Mouse (Mus musculus): ENCODE results near the gene Nol12. TPM values are rescaled to one million over a fixed set of nuclear protein-coding genes. Genes with fewer than 3 reads are reported as not detected.

Gene Nol12
- polyA plus RNA-seq, 1 experiment from 2014 or later, result 54.6 TPM

DNA sequence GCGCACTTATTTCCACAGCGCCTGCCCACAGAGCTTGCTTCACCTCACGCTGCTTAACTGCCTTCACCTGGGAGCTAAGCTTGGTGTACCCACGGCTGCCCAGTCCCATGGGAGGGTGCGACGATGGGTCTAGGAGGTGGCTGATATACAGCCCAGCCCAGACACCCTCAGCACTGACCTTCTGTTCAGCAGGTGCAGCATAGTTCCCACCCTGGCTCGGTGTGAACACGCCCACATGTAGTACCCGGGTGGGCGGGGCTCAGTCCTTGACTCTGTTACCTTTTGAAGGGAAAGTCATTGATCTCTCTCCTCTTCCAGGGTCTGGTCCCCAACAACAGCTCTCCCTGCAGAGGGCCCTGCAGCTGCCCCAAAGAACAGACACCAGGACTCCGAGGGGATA lies 24.8 kb downstream of the Nol12 start:
- H3K36me3 ChIP-seq, result peaks cover 14% of the 10 kb centered on the region
- H3K4me3 ChIP-seq (replicated peaks), result no peak overlapping the region
- ATAC-seq (replicated peaks; ENCODE audit: low FRiP score), result no peak
- 87% methylated on average over 11 of the region's 11 CpGs for WGBS
- no peaks in the 10 kb centered on the region for H3K9me3 ChIP-seq (replicated peaks)
- no peak overlapping the region for H3K9ac ChIP-seq
- peaks cover 22% of the 10 kb centered on the region for H3K4me1 ChIP-seq
- no peak overlapping the region for H3K27ac ChIP-seq
- no peak overlapping the region for H3K4me2 ChIP-seq
- no peaks in the 10 kb centered on the region for H3K27me3 ChIP-seq

- Histone ChIP-seq H3K4me1 (peaks cover 22% of the 10 kb centered on the region), H3K9me3 (replicated peaks) (no peaks in the 10 kb centered on the region), H3K36me3 (peaks cover 14% of the 10 kb centered on the region), H3K27ac (no peak overlapping the region), H3K4me2 (no peak overlapping the region), H3K27me3 (no peaks in the 10 kb centered on the region), H3K9ac (no peak overlapping the region), H3K4me3 (replicated peaks) (no peak overlapping the region)
- whole genome bisulfite sequencing, result 81% methylated on average over 4 of the region's 4 CpGs
- no peak for ATAC-seq (replicated peaks; ENCODE audit: low FRiP score)
Observed at GRCm38 (mm10) chr15:78960088-78960487, 25.4 kb downstream of the Nol12 start.

- Histone ChIP-seq H3K36me3 (peaks cover 18% of the 10 kb centered on the region), H3K4me2 (no peak overlapping the region), H3K27ac (no peak overlapping the region), H3K4me3 (replicated peaks) (no peak overlapping the region), H3K4me1 (peaks cover 6% of the 10 kb centered on the region; the same call in 1 of the 2 replicates), H3K9ac (no peak overlapping the region), H3K9me3 (replicated peaks) (no peaks in the 10 kb centered on the region), H3K27me3 (no peaks in the 10 kb centered on the region)
- 23% methylated on average over 2 of the region's 2 CpGs for WGBS
- ATAC-seq (replicated peaks; ENCODE audit: low FRiP score), result peak; percentile 64
Observed at GRCm38 (mm10) chr15:78962885-78963284, 28.2 kb downstream of the Nol12 start.

DNA sequence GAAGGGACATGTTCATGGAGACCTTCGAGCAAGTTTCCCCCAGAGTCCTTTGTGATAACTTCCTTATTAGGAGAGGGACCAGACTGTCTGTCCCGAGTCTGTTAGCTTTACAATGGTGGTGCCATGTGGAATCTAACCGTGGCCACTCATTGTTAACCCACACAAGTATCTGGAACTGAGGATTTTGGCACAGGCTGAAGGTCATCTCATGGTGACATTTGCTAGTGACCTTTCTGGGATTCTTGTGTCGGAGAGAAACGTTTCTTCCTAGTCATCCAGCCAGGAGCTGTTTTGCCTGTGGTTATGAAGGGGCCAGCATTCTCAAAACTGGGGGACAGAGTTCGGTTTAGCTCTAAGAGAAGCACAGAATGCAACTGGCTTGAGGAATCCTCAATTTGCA lies 36.9 kb downstream of the Nol12 start:
- Histone ChIP-seq H3K27ac (no peak overlapping the region), H3K36me3 (peaks cover 7% of the 10 kb centered on the region; the same call in 1 of the 2 replicates), H3K27me3 (no peaks in the 10 kb centered on the region), H3K4me1 (no peaks in the 10 kb centered on the region), H3K9ac (no peak overlapping the region), H3K4me2 (no peak overlapping the region), H3K4me3 (replicated peaks) (no peak overlapping the region), H3K9me3 (replicated peaks) (no peaks in the 10 kb centered on the region)
- 74% methylated on average over 6 of the region's 6 CpGs for WGBS
- ATAC-seq (replicated peaks; ENCODE audit: low FRiP score), result no peak

DNA sequence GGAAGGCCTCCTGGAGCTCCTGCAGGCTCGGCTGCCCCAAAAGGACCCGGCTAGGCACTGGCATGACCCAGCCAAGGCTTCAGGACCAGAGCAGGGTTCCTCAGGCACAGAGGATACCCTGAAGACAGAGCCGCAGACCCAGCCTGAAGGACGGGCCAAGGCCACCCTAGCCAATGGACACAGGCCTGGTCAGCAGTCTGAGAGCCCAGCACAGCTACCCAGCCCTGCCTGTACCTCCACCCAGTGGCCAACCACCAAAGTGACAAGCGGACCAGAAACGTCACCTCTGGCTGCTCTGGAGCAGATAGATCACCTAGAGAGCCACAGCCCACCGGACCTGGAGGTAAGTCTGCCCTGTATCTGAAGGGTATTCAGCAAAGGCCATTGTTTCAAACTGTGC lies 39.2 kb downstream of the Nol12 start:
- no peaks in the 10 kb centered on the region for H3K36me3 ChIP-seq
- no peak for ATAC-seq (replicated peaks; ENCODE audit: low FRiP score)
- no peaks in the 10 kb centered on the region for H3K9me3 ChIP-seq (replicated peaks)
- no peak overlapping the region for H3K9ac ChIP-seq
- H3K4me3 ChIP-seq (replicated peaks), result no peak overlapping the region
- H3K27ac ChIP-seq, result no peak overlapping the region
- H3K4me2 ChIP-seq, result no peak overlapping the region
- H3K27me3 ChIP-seq, result no peaks in the 10 kb centered on the region
- 75% methylated on average over 7 of the region's 7 CpGs for WGBS
- H3K4me1 ChIP-seq, result peaks cover 11% of the 10 kb centered on the region

- H3K4me2 ChIP-seq, result no peak overlapping the region
- peaks cover 28% of the 10 kb centered on the region for H3K4me1 ChIP-seq
- no peak for ATAC-seq (replicated peaks; ENCODE audit: low FRiP score)
- H3K4me3 ChIP-seq (replicated peaks), result no peak overlapping the region
- H3K27ac ChIP-seq, result no peak overlapping the region
- no peaks in the 10 kb centered on the region for H3K9me3 ChIP-seq (replicated peaks)
- 88% methylated on average over 8 of the region's 8 CpGs for WGBS
- H3K36me3 ChIP-seq, result no peaks in the 10 kb centered on the region
- no peaks in the 10 kb centered on the region for H3K27me3 ChIP-seq
- no peak overlapping the region for H3K9ac ChIP-seq
Observed at GRCm38 (mm10) chr15:78977676-78978159, 43.0 kb downstream of the Nol12 start.

DNA sequence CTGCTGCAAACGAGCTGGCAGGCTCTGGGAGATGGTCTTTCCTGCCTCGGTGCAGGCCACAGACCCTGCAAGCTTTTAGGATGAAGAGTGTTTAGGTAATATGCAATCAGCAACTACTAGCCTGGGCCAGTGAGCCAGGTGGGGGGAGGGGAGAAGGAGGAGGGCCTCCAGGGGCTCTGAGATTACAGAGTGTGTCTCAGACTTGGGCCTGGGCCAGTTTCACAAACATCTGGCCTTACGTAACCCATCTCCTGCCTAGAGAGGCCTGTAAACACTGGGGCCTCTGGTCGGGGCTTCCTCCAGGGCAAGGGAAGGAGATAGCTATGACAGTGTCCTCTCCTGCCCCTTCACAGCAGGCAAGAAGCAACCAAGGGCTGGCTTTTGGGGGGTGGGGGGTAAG lies 44.1 kb downstream of the Nol12 start:
- no peaks in the 10 kb centered on the region for H3K9me3 ChIP-seq (replicated peaks)
- peak overlapping the region; percentile 46 for H3K27ac ChIP-seq
- H3K9ac ChIP-seq, result 0 out of 2 replicates have a peak overlapping the region, but pooled peaks have one; percentile 9
- WGBS, result 14% methylated on average over 4 of the region's 4 CpGs
- no peaks in the 10 kb centered on the region for H3K27me3 ChIP-seq
- H3K4me2 ChIP-seq, result no peak overlapping the region
- ATAC-seq (replicated peaks; ENCODE audit: low FRiP score), result no peak
- H3K4me3 ChIP-seq (replicated peaks), result no peak overlapping the region
- H3K4me1 ChIP-seq, result peaks cover 34% of the 10 kb centered on the region
- no peaks in the 10 kb centered on the region for H3K36me3 ChIP-seq

DNA sequence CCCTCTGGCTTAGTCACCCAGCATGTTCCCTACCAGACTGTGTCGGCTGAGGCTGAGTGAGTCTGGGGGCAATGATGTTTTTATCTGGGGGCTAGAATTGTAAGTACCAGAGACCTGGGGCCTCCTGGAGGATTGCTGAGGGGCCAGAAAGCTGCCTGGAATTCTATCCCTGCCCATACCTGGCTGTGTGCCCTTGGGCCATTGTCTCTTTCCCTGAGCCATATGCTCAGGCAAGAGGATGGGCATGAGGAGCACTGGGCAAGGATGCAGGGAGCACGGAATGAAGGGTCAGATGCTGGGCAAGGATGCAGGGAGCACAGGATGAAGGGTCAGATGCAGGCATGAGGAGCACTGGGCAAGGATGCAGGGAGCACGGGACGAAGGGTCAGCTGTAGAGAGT lies 45.4 kb downstream of the Nol12 start:
- no peak for ATAC-seq (replicated peaks; ENCODE audit: low FRiP score)
- WGBS, result 93% methylated on average over 4 of the region's 4 CpGs
- H3K4me1 ChIP-seq, result peaks cover 46% of the 10 kb centered on the region

GRCm38 (mm10) chr15:78982658-78983435 lies 48.1 kb downstream of the Nol12 start:
- ATAC-seq (replicated peaks; ENCODE audit: low FRiP score), result peak; percentile 83

More for the DNA sequence above, 45.4 kb downstream of the Nol12 start:
- Histone ChIP-seq H3K27me3 (no peaks in the 10 kb centered on the region), H3K9me3 (replicated peaks) (no peaks in the 10 kb centered on the region), H3K9ac (no peak overlapping the region), H3K27ac (no peak overlapping the region), H3K4me3 (replicated peaks) (no peak overlapping the region), H3K36me3 (no peaks in the 10 kb centered on the region), H3K4me2 (no peak overlapping the region)

DNA sequence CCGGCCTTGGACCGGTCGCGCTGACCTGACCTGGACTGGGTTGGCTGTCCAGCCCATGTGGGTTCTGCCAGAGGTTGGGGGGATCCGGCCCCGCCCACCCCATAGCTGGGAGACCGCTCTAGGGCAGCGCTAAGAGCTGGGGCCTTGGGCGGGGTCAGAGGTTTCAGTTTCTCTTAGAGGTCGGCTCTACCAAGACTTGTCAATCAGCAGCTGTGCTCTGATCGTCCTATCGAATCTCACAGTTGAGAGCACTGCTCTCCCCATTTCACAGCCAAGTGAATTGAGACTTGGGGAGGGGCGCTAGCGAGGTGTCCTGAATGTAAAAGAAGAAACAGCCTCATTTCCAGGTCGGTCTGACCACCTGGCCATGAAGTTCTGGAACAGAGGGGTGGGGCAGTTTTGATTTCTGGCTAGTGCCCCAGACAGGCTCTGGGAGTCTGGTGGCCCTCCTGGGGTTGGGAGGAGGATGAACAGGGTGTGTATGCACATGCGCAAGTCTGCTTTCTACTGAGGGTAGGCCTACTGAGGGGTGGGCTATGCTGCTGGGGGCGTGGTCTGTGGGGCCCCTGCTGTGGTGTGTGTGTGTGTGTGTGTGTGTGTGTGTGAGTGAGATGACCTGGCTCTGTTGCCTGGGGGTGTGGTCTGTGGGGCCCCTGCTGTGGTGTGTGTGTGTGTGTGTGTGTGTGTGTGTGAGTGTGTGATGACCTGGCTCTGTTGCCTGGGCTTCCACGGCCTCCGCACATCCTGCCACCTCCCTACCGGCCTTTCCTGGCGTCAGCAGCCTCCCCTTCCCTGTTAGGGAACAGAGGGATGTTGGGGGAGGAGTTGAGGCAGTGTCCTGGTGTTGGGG lies 48.9 kb downstream of the Nol12 start:
- H3K27ac ChIP-seq, result peak overlapping the region; percentile 96
- H3K36me3 ChIP-seq, result peaks cover 13% of the 10 kb centered on the region
- no peaks in the 10 kb centered on the region for H3K9me3 ChIP-seq (replicated peaks)
- peak; percentile 80 for ATAC-seq (replicated peaks; ENCODE audit: low FRiP score)
- peaks cover 73% of the 10 kb centered on the region for H3K4me1 ChIP-seq
- H3K4me3 ChIP-seq (replicated peaks), result peak overlapping the region; percentile 78
- H3K4me2 ChIP-seq, result peak overlapping the region; percentile 79
- peak overlapping the region; percentile 82 for H3K9ac ChIP-seq
- H3K27me3 ChIP-seq, result no peaks in the 10 kb centered on the region
- WGBS, result under 1% methylated on average over 21 of the region's 21 CpGs

More at GRCm38 (mm10) chr15:78982658-78983435, 48.1 kb downstream of the Nol12 start:
- Histone ChIP-seq H3K4me2 (peak overlapping the region; percentile 79), H3K4me1 (peaks cover 71% of the 10 kb centered on the region), H3K36me3 (peaks cover 5% of the 10 kb centered on the region; the same call in 1 of the 2 replicates), H3K9me3 (replicated peaks) (no peaks in the 10 kb centered on the region), H3K4me3 (replicated peaks) (peak overlapping the region; percentile 78), H3K9ac (peak overlapping the region; percentile 82), H3K27me3 (no peaks in the 10 kb centered on the region), H3K27ac (peak overlapping the region; percentile 96)
- under 1% methylated on average over 67 of the region's 67 CpGs for WGBS

GRCm38 (mm10) chr15:78984286-78984778 lies 49.6 kb downstream of the Nol12 start:
- Histone ChIP-seq H3K4me3 (replicated peaks) (peak overlapping the region; percentile 78), H3K27ac (peak overlapping the region; percentile 96), H3K9ac (no peak overlapping the region), H3K9me3 (replicated peaks) (no peaks in the 10 kb centered on the region), H3K4me2 (peak overlapping the region; percentile 79), H3K27me3 (no peaks in the 10 kb centered on the region), H3K36me3 (peaks cover 20% of the 10 kb centered on the region), H3K4me1 (peaks cover 69% of the 10 kb centered on the region)
- ATAC-seq (replicated peaks; ENCODE audit: low FRiP score), result no peak
- 15% methylated on average over 5 of the region's 5 CpGs for WGBS
